Mouse (Mus musculus) 3T3-L1 (cell line): ENCODE measurements around the gene Stk32b.

Experiments used
- DNase-seq: peaks from one replicate; pipeline ENCODE4 v3.0.0-alpha.2; 2015; ENCODE audit warnings: low read depth, low spot score

Gene Stk32b

DNA sequence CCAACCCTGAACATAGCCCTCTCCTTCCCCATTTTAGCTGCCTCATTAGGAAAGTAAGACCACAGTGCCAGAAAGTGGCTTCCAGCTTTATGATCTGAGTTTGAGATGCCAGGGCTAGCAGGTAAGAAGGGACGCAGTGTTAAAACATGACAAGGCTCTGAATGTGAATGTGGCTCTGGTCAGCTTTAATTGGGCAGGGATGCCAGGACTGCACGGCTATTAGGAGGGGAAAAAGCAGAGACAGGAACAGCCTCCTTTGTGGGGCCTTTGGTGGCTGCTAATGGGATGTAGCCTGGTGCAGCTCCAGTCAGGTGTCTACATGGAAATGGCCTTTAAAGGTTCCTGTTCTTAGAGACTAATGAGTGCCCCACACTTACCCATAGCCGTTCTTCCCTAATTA, 52.0 kb downstream of the Stk32b start:
- DNase-seq = no peak

DNA sequence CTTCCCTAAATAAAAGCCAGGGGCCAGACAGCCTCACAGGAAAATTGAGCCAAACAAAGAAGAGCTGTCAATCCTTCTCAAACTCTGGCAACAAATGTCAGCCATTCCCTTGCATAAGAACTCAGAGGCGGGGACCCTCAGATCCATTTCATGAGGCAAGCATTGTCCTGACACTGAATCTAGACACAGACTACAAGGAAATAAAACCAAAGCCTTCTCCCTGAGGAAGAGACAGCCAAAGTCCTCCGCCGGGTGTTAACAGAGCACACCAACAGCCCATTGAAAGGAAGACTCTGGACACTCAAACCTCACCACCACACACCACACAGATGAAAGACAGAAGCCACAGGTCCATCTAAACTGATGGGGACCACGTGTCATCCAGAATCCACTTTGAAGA, 57.8 kb downstream of the Stk32b start:
- DNase-seq = no peak

DNA sequence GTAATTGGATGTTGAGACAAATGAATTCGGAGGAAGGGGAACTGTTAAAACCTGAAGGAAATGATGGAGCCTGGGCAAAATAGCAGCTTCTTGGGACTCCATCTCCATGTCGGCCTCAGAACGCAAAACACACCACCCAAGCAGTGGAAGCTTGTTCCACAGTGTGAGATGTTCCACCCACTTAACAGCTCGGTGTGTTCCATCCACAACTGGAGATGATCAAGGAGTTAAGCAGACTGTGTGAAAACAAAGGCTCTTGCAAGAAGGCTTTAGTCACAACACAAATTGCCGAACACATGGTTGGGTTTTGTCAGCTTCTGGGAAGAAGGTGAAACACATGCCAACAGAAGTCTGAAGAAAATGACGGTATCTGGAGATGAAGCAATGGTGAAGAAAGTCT, 59.2 kb downstream of the Stk32b start:
- no peak for DNase-seq

DNA sequence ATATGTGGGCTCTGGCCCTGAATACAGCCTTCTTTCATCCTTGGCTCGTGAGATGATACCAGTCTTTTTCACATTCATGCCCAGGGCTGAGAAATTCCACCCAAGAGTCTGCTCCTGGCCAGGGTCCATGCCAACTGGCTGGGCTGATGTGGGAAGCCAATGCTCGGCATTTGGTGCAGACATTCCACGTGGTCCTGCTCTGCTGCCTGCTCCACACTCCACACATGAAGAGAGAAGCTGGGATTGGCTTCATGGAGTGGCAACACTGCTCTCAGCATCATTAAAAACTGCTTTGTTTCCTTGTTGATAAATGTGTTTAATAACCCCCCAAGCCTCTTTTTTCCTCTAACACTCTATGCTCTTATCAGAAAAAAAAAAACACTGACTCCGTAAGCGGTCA, 61.8 kb downstream of the Stk32b start:
- no peak for DNase-seq

DNA sequence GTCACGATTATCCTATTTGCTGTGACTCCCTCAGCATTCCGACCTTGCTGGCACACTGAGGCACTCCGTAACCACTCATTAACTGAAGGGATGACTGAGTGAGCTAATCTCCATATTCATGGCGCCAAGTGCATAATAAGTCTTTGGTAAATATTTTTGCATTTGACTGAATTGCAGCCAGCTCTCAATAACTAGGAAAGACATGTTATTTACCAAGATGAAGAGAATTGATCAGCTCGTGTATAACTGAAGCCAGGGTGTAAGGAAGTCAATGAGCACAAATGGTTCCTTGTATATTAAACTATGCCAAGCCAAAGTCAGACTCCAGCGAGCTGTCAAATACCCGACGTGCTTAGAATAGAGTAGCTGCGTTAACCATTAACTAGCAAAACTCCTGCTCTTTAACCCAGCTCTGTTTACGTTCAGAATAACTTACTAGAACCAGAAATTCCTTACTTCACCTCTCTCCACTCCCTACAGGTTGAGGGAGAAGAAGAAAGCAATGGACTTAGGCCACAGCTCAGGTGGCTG, 66.2 kb downstream of the Stk32b start:
- DNase-seq = no peak

DNA sequence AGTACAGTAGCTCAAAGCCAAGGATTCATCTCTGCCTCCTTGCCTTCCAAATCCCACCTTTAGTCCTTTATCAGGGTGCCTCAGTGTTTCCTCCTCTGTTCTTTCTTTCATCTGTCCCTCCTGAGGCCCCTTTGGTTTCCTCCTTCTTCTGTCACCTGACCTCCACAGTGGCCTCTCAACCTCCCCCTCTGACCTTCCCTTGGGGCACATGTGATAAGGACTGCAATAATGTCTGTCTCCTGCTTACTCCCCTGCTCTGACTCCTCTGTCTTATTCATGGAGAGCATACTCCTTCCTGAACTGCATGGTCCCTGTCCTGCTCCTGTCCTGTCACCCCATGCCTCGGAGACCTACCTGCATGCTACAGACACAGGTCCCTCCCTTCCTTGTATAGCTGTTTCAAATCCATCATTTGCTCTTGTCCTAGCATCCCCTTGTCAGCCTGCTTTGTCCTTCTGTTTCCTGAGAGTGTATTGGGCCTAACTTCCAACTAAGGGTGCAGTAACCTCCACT, 66.8 kb downstream of the Stk32b start:
- no peak for DNase-seq

DNA sequence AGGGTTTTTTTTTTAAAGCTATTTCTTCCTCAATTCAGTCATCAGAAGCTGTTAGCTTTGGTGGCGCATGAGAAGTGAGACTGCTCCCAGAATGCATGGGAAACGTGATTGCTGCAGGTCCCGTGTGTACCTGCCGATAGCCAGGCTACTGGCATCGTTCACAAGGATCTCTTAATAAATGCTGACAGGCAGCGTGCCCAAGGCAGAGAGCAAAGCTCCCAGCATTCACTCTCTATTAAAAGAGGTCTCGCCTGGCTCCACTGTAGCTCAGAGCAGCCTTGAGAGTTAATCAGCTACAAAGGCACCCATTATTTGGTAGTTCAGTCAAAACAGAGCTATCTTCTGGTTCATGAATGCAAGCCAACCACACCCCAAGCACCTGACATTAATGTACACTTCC, 72.9 kb downstream of the Stk32b start:
- DNase-seq = no peak

DNA sequence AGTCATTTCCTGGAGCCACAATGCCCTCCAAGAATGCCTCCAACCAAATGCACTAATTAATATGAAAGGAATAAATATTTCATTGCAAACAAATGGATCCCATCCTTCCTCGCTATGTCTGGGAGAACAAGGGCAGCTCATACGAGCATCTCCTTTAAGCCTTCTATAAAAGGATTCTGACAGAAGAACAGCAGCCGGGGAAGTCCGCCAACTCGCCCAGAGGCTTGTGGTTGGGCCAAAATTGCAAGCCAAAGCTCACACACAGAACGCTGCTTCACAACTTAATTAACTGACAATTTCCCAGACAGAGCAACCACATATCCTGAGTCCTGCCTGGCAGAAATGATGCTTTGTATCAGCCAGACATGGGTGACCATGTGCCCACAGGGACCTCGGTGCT, 74.5 kb downstream of the Stk32b start:
- DNase-seq = no peak

DNA sequence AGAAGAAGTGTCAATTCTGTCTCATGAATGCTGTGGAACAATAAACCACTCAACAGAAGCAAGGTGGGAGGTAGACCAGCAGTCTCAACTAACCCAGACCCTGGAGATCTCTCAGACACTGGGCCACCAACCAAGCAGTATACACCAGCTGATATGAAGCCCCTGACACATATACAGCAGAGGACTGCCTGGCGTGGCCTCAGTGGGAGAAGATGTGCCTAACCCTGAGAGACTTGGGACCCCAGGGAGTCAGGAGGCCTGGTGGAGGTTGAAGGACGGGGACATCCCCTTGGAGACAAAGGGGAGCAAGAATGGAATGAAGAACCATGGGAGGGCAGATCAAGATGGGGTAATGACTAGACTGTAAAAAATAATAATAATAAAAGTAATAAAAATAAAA, 82.2 kb downstream of the Stk32b start:
- no peak for DNase-seq

DNA sequence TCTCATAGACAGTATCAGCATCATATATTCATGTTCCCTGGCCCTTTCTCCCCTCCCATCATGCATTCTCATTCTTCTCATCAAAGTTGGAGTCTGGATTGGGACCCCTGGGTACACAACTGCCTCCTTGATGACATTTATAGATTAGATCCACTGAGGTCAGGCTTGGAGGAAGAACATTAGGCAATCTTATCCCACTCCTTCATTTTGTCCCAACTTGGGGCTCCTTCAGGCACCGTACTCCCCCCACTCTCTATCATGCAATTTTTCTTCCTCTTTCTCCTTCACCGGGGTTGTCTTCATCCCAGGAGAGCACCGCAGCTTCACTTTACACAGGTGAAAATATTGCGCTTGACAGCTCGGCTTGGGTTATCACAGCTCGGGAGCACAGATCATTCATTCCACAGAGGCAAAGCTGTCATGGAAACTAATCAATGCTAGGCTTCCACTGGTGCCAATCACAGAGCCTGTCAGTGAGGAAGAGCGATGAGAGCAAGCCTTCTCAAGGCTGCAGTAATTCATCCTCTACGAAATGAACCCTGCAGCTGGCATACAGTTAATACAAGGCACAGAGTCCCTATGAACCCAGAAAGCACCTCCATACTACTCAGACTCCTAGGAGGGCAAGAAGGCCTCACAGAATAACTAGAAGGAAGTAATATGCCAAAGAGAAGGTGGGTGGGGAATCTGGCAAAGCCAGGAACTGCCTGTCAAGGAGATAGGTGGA, 89.4 kb downstream of the Stk32b start:
- DNase-seq = no peak

DNA sequence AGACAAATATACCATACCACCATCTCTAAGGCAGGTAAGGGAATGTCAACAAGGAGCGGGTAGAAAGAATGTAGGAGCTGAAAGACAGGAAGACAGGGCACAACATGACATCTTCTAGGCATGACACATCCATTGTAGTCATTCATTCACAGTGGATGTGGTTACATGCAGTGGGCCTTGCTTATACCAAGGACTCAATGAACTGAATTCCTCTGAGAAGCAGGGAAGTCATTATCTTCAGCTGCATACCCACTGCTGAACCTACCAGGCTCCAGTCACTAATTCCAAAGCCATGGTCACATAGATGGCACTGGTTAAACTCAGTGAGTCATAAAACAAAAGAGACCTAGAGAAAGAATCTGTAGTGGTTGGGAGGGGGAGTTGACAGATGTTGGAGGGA, 105.1 kb downstream of the Stk32b start:
- DNase-seq = no peak

DNA sequence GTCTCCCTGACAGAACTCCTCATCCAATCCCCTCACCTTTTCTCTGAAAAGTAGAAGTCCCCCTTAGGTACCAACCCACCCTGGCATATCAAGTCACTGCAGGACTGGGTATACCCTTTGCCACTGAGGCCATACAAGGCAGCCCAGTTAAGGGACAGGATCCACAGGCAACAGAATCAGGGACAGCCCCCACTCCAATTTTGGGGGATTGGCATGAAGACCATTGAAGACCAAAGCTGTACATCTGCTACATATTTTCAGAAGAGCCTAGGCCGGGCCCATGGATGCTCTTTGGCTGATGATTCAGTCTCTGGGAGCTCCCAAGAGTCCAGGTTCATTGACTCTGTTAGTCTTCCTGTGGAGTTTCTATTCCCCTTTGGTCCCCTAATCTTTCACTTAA, 117.4 kb downstream of the Stk32b start:
- no peak for DNase-seq

DNA sequence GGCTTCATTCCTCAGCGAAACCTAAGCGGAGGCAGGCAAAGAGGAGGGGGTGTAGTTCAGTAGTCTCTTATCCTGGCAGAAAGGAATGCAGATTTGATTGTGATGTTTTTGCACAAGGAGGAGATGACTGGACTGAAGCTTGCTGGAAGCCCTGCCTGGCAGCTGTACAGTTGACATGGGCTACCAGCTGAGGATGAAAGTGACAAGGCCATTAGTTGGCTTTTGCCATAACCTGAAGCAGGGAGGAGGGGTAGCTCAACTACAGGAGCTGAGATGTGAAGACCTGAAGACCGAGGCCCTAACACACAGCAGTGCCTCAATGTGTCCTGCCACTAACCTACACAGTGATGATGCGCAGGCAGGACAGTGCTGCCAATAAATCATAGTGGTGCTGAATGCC, 118.7 kb downstream of the Stk32b start:
- DNase-seq = no peak

DNA sequence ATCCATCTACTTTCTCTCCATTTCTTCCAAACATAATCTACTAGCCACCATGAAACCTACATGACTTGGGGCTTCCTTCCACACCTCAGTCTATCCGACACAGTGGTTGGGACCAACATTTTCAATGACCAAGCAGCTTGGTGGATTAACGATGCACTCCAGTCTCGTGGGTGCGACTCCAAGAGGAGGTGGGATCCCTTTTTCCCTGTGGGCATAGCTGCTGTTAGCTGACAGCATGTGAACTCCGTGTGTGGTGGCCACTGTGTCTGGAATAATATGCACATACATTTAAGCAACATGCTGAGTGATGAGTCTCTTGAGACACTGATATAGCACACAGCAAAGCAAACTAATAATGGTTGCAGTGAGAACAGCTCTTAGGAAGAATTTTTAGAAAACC, 124.6 kb downstream of the Stk32b start:
- DNase-seq = no peak

DNA sequence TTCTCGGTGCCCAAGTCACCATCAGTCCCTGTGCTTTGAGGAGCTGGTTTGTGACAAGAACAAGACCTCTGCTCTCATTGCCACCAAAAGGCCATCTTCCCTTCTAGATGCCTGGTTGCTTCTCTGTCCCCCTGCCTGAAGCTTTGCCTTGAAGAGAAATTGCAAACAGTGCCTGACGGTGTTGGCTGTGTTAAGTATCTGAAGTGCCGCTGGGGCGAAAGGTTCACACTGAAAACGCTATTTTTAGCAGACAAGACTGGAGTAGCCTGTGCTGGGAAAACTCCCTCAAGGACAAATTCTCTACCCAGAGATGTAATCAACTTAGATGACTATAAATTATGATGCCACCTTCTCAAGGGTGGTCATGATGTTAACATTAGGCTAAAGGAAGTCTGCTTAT, 129.1 kb downstream of the Stk32b start:
- no peak for DNase-seq

DNA sequence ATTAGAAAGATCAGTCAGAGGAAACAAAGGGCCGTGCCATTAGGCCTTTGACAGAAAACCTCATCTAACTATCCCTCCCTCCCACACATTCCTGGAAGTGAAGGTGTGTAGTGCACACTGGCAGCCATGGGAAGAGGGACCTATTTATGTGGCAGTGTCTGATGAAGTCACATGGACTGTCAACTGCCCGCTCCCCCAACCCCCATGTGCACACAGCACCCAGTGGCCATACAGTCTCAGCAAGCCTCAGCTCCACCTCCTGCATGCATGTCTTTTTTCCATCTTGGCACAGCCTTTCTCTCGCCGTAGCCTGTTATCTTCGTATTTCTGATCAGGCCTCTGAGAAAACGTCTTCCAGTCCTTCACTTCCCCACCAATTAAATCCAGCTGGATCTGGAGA, 130.9 kb downstream of the Stk32b start:
- DNase-seq = no peak

DNA sequence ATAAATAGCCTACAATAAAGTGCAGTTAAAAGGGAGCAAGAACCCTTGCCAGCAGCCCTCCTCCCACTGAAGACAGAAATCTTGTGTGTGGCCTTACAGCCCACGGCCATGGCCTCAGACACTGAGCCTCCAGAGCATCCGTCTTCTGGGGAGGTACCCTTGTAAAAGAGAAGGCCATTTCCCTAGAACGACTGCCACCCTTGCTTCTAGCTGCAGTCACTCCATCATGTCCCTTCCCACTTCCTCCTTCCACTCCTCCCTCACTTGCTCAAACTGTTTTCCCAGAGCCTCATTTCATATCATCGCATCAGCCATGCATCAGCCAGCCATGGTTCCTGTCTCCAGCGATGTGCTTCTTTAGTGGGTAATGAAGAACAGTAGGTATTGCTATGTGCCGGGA, 141.5 kb downstream of the Stk32b start:
- DNase-seq = no peak

DNA sequence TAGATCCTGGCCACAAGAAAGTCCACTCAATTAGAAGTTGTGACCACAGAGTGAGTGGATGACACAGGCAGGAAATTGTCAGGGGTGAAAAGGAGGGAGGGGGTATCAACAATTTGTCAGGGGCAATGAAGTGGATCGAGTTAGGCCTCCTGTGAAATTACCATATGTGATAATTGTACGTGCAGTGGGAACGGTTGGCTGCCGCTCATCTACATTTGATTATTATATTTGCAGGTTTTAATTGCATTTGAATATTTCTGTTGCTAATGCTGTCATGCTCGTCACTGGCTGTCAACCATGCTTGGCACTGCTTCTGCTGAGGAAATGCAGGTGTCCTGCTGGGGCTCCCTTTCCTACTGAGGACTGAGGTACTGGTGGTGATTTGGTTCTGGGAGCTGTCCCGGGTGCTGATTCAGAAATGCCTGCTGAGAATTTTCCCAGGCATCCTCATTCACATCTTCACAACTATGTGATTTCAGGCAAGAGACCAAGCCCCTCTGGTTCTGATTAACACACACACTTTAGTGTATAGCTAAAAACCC, 159.6 kb downstream of the Stk32b start:
- DNase-seq = peak; percentile 48

DNA sequence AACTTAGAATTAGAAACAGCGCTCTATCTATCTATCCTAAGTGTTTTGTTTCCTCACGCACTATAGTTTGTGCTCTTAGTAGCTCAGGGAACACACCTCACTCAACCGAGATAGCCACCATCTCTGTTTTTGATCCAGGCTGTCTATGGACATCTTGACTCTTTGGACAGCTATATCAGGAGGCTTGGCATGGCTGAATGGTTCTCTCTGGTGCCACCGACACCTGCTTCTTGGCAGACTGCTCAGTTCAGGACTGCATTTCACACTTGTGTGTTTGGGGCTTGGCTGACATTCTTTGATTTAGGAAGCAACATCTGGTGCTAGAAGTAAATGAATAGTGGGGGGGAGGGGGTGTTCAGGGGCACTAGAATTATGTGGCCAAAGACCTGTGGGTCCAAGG, 162.7 kb downstream of the Stk32b start:
- DNase-seq = no peak

DNA sequence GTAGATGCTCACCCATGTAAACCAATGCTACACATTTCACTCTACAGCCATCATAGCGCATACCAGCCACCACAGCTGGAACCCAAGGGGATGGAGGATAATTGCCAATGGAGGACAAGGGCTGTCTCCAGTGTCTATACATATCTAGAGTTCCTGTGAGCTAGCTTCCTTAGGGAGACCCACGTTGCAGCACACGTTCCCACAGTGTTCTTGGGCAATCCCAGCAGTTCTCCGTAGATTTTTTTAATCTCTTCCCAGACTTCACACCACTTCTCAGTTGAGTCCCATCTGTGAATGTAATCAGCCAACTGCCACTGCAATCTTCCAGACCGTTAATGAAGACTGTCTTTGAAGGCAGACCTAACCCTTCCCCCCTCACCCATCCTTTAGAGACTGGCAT, 165.3 kb downstream of the Stk32b start:
- DNase-seq = no peak

DNA sequence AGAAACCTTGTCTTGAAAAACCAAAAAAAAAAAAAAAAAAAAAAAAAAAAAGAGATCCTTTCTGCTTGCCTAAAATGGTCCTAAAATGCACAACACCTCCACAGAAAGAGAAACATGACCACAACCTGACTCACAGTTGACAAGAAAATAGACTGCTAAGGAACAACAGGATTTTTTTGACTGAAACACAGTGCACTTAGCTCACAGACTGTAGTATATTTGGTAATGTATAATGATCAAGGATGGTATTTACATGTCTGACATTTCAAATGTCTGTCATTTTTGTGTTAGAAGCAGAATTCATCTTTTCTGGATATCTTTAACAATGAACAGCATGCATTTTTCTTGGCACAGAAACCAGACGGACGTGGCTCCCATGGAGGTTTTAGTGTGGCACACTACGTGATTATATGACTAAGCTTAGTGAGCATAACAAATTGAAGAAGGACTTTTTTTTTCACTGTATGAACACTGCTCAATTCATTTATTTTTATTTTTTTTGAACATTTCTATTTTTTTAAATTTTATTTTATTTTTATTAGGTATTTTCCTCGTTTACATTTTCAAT, 181.2 kb downstream of the Stk32b start:
- no peak for DNase-seq

DNA sequence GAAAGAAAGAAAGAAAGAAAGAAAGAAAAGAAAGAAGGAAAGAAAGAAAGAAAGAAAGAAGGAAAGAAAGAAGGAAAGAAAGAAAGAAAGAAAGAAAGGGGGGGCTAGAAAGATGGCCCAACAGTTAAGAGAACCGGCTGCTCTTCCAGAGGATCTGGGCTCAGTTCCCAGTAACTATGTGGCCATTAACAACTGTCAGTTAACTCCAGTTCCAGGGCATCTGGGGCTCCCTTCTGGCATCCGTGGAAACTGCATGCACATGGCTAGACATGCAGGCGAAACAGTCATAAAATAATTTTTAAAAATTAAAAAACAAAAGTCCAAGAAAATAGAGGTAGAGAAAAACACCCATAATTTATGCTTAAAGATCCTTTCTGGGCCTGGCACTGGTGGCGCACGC, 181.7 kb downstream of the Stk32b start:
- peak; percentile 31 for DNase-seq

DNA sequence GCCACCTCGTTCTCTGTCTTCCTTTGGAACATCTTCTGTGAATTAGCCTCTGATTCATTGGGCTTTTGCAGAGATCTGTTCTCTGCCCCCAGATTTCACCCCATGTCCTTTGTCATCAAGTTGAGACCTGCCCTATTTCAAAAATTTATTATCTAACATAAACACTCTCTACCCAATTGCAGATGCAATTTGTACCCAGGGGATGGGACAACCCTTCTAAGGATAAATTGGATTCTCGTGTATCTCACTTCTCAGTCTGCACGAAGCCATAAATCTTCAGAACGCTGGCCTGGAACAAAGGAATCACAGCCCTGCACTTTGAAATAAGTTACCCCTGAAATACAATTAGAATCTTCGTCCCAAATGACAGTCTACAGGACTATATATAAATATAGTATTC, 191.6 kb downstream of the Stk32b start:
- no peak for DNase-seq
